Mouse (Mus musculus): ENCODE measurements around the gene Nkx2-4. TPM values are rescaled to one million over a fixed set of nuclear protein-coding genes. Genes with fewer than 3 reads are reported as not detected.

Nkx2-4 gene
- polyA plus RNA-seq (2015; fragmentation: Nextera tagmentation; extraction: Ambion mirVana), result not detected in 2 replicates

DNA sequence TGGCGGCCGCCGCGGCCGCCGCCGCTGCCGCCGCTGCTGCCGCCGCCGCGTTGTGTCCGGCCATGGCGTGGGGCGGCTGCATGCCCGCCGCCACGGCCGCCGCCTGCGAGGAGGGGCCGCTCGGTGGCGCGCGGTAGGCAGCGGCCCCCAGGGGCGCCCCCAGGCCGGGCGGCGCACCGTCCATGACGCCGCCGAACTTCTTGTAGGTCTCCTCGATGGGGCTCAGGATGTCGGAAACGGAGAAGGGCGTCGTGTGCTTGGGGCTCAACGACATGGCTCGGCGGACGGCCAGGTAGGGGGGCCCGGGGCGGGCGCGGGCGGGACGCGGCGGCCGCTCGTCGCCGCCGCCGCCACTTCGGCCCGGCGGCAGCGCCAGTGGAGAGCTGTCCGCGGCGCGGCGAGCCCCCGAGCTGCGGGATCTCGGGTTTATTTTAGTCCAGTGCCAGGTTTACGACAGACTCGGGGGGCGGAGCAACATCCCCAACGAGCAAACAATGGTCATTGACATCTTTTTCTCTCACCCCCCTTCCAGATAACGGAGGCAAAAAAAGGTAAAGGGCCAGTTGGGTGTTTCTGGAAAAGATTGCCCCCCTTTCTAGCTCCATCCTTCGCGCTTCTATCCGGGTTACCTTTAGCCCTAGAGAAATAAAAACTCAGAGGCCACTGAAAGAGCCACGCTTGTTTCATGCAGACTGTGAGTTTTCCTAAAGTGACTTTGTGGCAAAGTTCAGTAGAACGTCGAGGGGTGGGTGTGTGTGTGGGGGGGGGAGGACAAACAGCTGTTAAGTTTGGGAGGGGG lies at the start of gene Nkx2-4:
Gene Nkx2-4, minus strand, starts transcription at position 374 of the 799 bp plus-strand sequence.

Other genes starting within 250 kb of the Nkx2-4 start
- 18.0 and 18.1 TPM in 2 replicates for gene Kiz, start 229.6 kb downstream of the Nkx2-4 start, polyA plus RNA-seq (2015; fragmentation: Nextera tagmentation; extraction: Ambion mirVana)
- gene Xrn2, start 72.4 kb downstream of the Nkx2-4 start, polyA plus RNA-seq (2015; fragmentation: Nextera tagmentation; extraction: Ambion mirVana), result 29.2 and 29.5 TPM in 2 replicates
- 0.19 and 0.47 TPM in 2 replicates for gene Nkx2-2, start 108.8 kb upstream of the Nkx2-4 start, polyA plus RNA-seq (2015; fragmentation: Nextera tagmentation; extraction: Ambion mirVana)

All from skeletal muscle tissue, postnatal 0 days (tissue).